Mouse (Mus musculus): ENCODE results near the gene Gm15737. TPM values are rescaled to one million over a fixed set of nuclear protein-coding genes. Genes with fewer than 3 reads are reported as not detected.

The Gm15737 gene
- polyA plus RNA-seq (2014; fragmentation: Illumina TruSeq; extraction: RNeasy Lipid Tissue Mini Kit (QIAGEN cat#74804); ENCODE audit: low read depth, low replicate concordance), result not detected

DNA sequence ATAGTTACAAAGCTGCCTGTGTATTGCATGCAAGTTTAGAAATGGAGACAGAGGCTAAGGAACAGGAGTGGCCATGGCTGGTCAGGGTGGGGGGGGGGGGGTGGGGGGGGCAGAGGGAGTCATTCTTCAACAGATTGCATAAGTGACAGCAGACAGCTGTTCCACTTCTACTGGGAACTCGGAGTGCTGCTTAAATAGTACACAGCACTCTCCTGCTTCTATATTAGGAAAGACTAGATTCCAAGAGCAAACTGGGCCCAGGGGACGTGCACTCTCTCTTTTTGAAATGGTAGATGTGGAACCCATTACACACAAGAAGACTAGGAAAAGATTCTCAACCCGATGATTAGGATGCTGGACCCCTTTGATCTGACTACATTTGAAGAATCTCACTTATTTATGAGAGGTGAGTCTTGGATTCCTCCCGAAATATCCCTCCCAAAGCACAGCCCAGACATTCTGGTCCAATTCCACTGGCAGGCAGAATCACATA, at the start of gene Gm15737:
TSS of gene Gm15737 (plus strand) at position 269 of the 493 bp plus-strand sequence.

Other genes with a start within 250 kb of the Gm15737 start
- 4.2 TPM for gene Prickle2, start 163.2 kb upstream of the Gm15737 start, polyA plus RNA-seq (2014; fragmentation: Illumina TruSeq; extraction: RNeasy Lipid Tissue Mini Kit (QIAGEN cat#74804); ENCODE audit: low read depth, low replicate concordance)
- gene A730049H05Rik, start 52.9 kb upstream of the Gm15737 start, polyA plus RNA-seq (2014; fragmentation: Illumina TruSeq; extraction: RNeasy Lipid Tissue Mini Kit (QIAGEN cat#74804); ENCODE audit: low read depth, low replicate concordance), result 12.3 TPM
- gene Adamts9, start 74.1 kb downstream of the Gm15737 start, polyA plus RNA-seq (2014; fragmentation: Illumina TruSeq; extraction: RNeasy Lipid Tissue Mini Kit (QIAGEN cat#74804); ENCODE audit: low read depth, low replicate concordance), result 12.4 TPM

All from kidney, adult 10 weeks (tissue).